Mouse (Mus musculus) stomach, embryonic 14.5 days (tissue): ENCODE data around the gene Med9. TPM values are rescaled to one million over a fixed set of nuclear protein-coding genes. Genes with fewer than 3 reads are reported as not detected.

Source experiments
- ATAC-seq: fragments of 200-750 bp; cut with Nextera tagmentation; 2 replicates; pipeline ENCODE4 v1.8.0; 2017; ENCODE audit warnings: low read depth, moderate TSS enrichment; ENCODE audit not compliant: insufficient number of reproducible peaks, insufficient read depth, low FRiP score
- H3K27ac ChIP-seq: fragments of 300-500 bp; sonication (generic); 2 replicates; pipeline ENCODE4 v1.5.1; 2014; ENCODE audit warnings: mild to moderate bottlenecking, low read length, moderate library complexity, mixed read lengths
- H3K27me3 ChIP-seq: fragments of 300-500 bp; sonication (generic); 2 replicates; pipeline ENCODE4 v1.6.1; 2014; ENCODE audit warnings: low read length, control low read depth, mixed read lengths; ENCODE audit not compliant: control insufficient read depth, insufficient read depth
- H3K36me3 ChIP-seq: fragments of 300-500 bp; sonication (generic); 2 replicates; pipeline ENCODE4 v1.6.1; 2014; ENCODE audit warnings: mild to moderate bottlenecking, control low read depth, low read length, moderate library complexity, mixed read lengths; ENCODE audit not compliant: control insufficient read depth, insufficient read depth
- H3K4me1 ChIP-seq: fragments of 300-500 bp; sonication (generic); 2 replicates; pipeline ENCODE4 v1.6.1; 2014; ENCODE audit warnings: low read length, control low read depth, mixed read lengths; ENCODE audit not compliant: control insufficient read depth, insufficient read depth
- H3K4me2 ChIP-seq: fragments of 300-500 bp; sonication (generic); replicated peaks from 2 replicates; pipeline ENCODE4 v1.6.1; 2014; ENCODE audit warnings: low read depth, low read length, control low read depth
- H3K4me3 ChIP-seq: fragments of 300-500 bp; sonication (generic); 2 replicates; pipeline ENCODE4 v1.5.1; 2014; ENCODE audit warnings: low read depth, low read length, control low read depth
- H3K9ac ChIP-seq: fragments of 300-500 bp; sonication (generic); replicated peaks from 2 replicates; pipeline ENCODE4 v1.6.1; 2014; ENCODE audit warnings: low read depth, mild to moderate bottlenecking, control low read depth, low read length, moderate library complexity, mixed read lengths
- H3K9me3 ChIP-seq: fragments of 300-500 bp; sonication (generic); 2 replicates; pipeline ENCODE4 v1.6.1; 2016; ENCODE audit warnings: low read depth, low read length, control low read depth; ENCODE audit not compliant: control insufficient read depth
- WGBS: fragments of 180-500 bp; shearing (Covaris S2); extraction: QIAGEN DNeasy Blood & Tissue Kit; methylation state at CpG from one replicate; pipeline ENCODE4 v1.1.7; 2014; 5-methylcytosine and 5-hydroxymethylcytosine counted together
- polyA plus RNA-seq: library from polyadenylated mRNA; unstranded; fragments of >200 nt; fragmentation: Nextera tagmentation; extraction: Ambion mirVana; gene quantifications from 2 replicates; pipeline ENCODE4 v1.2.1, GENCODE M21; 2014

Gene Med9
- polyA plus RNA-seq, 1 experiment from 2014 or later = 39.1 TPM

DNA sequence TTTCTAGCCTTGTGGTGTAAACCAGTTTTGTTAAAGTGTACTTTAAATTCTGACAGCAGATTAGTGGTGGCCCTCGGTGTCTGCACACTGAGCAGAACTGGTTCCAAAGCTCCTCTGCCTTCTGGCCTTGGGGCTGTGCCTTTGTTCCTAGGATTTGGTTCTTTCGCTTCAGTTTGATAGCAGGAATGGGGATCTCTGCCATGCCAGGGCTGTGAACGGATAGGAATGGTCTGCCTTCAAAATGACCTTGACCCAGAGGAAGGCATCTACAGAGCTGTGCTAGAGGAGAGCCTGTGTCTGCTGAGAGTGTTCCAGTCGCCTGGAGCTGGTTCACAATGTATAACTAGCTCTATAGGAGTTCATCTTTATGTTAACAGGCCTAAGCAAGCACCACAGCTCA, 11.4 kb downstream of the Med9 start:
- no peak for ATAC-seq
- Histone ChIP-seq H3K27ac (no peak overlapping the region), H3K4me1 (peaks cover 8% of the 10 kb centered on the region; the same call in 1 of the 2 replicates), H3K36me3 (peaks cover 17% of the 10 kb centered on the region), H3K4me2 (no peak overlapping the region), H3K9me3 (no peaks in the 10 kb centered on the region), H3K4me3 (no peak overlapping the region), H3K27me3 (peaks cover 4% of the 10 kb centered on the region; the same call in 1 of the 2 replicates), H3K9ac (no peak overlapping the region)
- 73% methylated on average over 4 of the region's 4 CpGs for WGBS

DNA sequence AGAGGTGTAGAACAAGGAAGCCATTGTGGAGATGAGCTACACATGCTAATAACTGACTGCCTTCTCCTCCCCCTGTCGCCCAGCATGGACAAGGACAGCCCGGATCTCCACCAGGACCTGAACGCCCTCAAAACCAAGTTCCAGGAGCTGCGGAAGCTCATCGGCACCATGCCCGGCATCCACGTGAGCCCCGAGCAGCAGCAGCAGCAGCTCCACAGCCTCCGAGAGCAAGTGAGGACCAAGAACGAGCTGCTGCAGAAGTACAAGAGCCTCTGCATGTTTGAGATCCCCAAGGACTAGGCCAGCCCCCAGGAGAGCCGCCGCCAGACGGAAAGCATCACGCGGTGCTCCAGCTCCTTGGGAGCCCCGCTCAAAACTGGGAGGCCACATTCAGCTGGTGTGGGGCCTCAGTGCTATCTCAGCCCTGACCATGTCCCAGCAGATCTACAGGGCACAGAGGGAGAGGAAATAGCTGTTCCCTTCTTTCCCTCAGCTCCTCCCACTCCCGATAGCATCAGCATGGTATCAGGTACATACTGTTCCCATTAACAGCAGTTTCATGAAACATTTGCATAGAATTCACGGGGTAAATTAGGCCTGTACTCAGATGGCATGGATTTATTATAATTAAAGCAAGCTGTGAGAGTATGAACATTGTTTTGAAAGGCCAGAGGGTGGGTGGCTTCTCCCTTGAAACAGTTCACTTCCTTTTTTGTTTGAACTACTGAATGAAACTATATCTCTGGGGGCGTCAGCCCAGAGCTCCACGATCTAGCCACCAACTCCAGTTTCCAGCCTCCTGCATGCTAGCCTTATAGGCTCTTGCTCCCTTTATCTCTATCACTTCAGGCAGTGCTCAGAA, 12.7 kb downstream of the Med9 start:
- Histone ChIP-seq H3K4me3 (no peak overlapping the region), H3K4me1 (peaks cover 10% of the 10 kb centered on the region; the same call in 1 of the 2 replicates), H3K27ac (no peak overlapping the region), H3K9me3 (no peaks in the 10 kb centered on the region), H3K27me3 (peaks cover 4% of the 10 kb centered on the region; the same call in 1 of the 2 replicates), H3K9ac (no peak overlapping the region), H3K4me2 (no peak overlapping the region), H3K36me3 (peaks cover 17% of the 10 kb centered on the region)
- 83% methylated on average over 20 of the region's 20 CpGs for WGBS
- ATAC-seq = no peak

DNA sequence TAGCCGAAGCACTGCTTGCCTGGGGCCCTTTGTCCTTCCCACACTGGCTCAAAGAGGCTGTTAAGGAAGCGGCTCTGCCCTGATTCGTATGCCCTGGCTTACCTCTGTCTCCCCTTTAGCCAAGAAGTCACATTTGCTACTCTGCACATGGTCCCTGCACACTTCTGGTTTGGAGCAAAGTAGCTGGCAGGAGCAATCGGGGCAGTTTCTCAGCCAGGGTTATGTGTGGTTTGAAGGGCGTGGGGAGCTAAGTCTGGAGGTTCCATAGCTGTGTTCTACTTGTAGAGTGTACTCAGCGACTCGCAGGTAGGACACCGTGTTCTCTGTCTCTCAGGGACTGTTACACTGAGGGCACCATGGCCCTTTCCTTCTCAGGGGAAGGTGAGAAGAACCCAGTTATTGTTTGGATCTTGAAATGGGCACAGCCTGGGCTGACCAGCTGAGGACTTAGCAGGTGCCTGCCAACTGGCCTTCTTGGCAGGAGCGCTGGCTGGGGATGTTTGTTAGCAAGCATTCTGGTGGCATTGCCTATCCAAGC, 13.4 kb downstream of the Med9 start:
- H3K4me2 ChIP-seq = no peak overlapping the region
- H3K27ac ChIP-seq = no peak overlapping the region
- H3K27me3 ChIP-seq = peaks cover 4% of the 10 kb centered on the region; the same call in 1 of the 2 replicates
- no peaks in the 10 kb centered on the region for H3K9me3 ChIP-seq
- H3K36me3 ChIP-seq = peaks cover 17% of the 10 kb centered on the region
- 91% methylated on average over 9 of the region's 9 CpGs for WGBS
- no peak overlapping the region for H3K4me3 ChIP-seq
- ATAC-seq = no peak
- H3K9ac ChIP-seq = no peak overlapping the region
- peaks cover 15% of the 10 kb centered on the region; the same call in 1 of the 2 replicates for H3K4me1 ChIP-seq

DNA sequence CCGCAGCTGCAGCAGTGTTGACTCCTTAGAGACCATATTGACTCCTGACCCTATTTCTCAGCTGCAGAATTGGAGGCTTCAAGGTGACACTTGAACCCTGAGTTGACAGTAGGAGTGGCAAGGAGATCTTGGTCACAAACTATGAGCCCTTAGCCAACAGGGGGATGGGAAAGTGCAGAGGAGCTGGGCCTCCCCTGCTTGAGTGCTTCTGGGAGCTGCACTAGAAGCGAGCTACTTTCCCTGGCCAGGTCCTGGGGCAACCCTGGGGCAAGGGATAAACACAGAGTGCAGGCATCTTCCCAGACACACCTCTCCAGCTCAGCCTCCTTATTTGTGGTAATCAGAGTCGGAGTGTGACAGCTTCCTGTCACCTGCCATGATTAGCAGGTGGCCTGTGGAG, 14.6 kb downstream of the Med9 start:
- 83% methylated on average over 3 of the region's 3 CpGs for WGBS
- Histone ChIP-seq H3K9ac (no peak overlapping the region), H3K36me3 (peaks cover 17% of the 10 kb centered on the region), H3K27me3 (peaks cover 4% of the 10 kb centered on the region; the same call in 1 of the 2 replicates), H3K27ac (no peak overlapping the region), H3K9me3 (no peaks in the 10 kb centered on the region), H3K4me2 (no peak overlapping the region), H3K4me3 (no peak overlapping the region), H3K4me1 (peaks cover 18% of the 10 kb centered on the region; the same call in 1 of the 2 replicates)
- ATAC-seq = no peak

DNA sequence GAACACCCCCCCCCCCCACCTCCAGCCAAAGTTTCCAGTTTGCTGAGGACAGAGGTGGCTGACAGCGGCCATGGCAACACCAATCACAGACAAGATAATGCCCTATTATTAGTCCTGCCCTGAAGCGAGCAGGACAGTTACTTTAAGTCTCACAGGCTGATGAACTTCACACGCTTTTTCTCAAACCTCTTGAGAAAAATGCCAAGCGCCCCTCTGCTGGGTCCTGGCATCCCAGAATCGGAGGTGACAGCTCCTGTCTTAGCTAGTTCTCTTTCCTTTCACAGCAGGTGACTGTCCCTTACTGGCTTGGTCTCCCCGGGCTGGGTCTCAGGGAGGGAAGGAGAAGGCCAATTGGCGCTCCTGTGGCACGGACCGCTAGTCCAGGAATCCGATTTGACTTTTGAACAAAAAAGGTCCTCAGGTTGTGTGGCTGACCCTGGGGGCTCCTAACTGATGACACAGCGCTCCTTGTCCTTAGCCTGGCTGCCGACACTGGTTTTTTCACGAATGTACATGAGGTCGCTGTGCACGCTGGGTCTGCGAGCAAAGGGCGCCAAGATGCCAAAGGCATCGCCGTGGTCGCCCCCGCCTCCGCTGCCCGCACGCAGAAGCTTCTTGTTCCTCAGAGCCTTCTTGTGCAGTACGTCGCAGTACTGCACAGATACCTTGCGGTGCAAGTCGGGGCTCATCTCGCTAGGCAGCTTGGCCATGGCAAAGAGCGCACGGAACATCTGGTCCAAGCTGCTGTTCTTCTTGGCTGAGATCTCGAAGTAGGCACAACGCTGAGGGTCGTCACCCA, 15.6 kb downstream of the Med9 start:
- WGBS = 12% methylated on average over 34 of the region's 34 CpGs
- Histone ChIP-seq H3K36me3 (peaks cover 17% of the 10 kb centered on the region), H3K27ac (no peak overlapping the region), H3K4me2 (peak overlapping the region; percentile 88), H3K4me3 (peak overlapping the region; percentile 40), H3K9me3 (no peaks in the 10 kb centered on the region), H3K4me1 (peaks cover 18% of the 10 kb centered on the region; the same call in 1 of the 2 replicates), H3K27me3 (peaks cover 4% of the 10 kb centered on the region; the same call in 1 of the 2 replicates), H3K9ac (no peak overlapping the region; the same call in 1 of the 2 replicates)
- no peak for ATAC-seq

DNA sequence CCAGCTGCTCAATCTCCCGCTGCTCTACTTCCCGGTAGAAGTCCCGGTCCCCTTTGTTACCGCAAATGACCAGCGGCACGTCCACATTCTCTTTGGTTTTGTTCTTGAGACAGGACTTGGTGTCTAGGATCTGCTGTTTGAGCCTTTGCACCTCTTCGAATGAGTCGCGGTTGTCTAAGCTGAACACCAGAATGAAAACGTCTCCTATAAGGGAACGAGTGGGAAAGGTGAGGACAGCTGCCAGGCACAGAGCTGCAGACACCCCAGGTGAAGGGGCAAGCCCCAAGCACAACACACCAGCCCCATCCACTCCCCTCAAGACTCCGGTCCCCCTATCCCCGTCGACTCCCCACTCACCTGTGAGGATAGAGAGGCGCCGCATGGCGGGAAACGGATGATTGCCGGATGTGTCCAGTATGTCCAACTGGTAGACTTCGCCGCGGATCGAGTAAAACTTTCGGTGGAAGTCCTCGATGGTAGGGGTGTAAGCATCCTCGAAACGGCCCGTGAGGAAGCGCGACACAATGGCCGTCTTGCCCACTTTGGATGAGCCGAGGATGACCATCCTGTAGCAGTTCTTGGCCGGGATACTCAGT, 16.3 kb downstream of the Med9 start:
- WGBS = 1% methylated on average over 33 of the region's 33 CpGs

DNA sequence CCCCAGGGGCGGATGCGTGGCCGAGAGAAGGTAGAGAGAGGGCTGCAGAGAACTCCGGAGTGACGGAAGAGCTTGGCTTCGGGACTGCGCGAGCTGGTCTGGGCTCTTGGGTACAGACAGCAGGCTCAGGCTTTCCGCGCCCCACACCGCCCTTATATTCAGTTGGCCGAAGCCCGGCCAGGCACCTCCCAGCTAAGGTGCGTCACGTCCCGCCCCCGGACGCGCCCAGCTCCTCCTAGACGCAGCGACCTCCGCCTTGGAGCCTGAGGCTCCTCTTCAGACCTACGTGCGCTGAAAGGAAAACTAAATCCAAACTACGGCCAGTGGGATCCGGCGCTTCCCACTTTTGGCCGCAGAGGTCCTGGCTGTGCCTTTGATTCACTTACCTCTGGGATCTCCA, 16.8 kb downstream of the Med9 start, which contains the start of gene Rasd1:
Rasd1 (minus strand) TSS at position 127 of the 400 bp plus-strand sequence.
- Histone ChIP-seq H3K4me3 (peak within 1 kb of the TSS; percentile 40), H3K4me1 (peaks cover 18% of the 10 kb centered on the region; the same call in 1 of the 2 replicates), H3K36me3 (peaks cover 17% of the 10 kb centered on the region), H3K9me3 (no peaks in the 10 kb centered on the region), H3K4me2 (peak within 1 kb of the TSS; percentile 88), H3K27ac (peak within 1 kb of the TSS; percentile 44; the same call in 1 of the 2 replicates), H3K27me3 (peaks cover 4% of the 10 kb centered on the region; the same call in 1 of the 2 replicates), H3K9ac (peak within 1 kb of the TSS; percentile 34)
- WGBS = under 1% methylated on average over 28 of the region's 28 CpGs
- ATAC-seq = peak; percentile 89

More for the DNA sequence above, 16.3 kb downstream of the Med9 start:
- no peak for ATAC-seq
- Histone ChIP-seq H3K4me3 (peak overlapping the region; percentile 40), H3K4me1 (peaks cover 18% of the 10 kb centered on the region; the same call in 1 of the 2 replicates), H3K27ac (no peak overlapping the region), H3K9me3 (no peaks in the 10 kb centered on the region), H3K9ac (peak overlapping the region; percentile 34; the same call in 1 of the 2 replicates), H3K27me3 (peaks cover 4% of the 10 kb centered on the region; the same call in 1 of the 2 replicates), H3K36me3 (peaks cover 17% of the 10 kb centered on the region), H3K4me2 (peak overlapping the region; percentile 88)
